Mouse (Mus musculus) right cerebral cortex, postnatal 25 days (tissue): ENCODE measurements around the gene Methig1.

Source experiments
- DNase-seq: peaks from one replicate; pipeline ENCODE4 v3.0.0; 2022

Methig1 gene

DNA sequence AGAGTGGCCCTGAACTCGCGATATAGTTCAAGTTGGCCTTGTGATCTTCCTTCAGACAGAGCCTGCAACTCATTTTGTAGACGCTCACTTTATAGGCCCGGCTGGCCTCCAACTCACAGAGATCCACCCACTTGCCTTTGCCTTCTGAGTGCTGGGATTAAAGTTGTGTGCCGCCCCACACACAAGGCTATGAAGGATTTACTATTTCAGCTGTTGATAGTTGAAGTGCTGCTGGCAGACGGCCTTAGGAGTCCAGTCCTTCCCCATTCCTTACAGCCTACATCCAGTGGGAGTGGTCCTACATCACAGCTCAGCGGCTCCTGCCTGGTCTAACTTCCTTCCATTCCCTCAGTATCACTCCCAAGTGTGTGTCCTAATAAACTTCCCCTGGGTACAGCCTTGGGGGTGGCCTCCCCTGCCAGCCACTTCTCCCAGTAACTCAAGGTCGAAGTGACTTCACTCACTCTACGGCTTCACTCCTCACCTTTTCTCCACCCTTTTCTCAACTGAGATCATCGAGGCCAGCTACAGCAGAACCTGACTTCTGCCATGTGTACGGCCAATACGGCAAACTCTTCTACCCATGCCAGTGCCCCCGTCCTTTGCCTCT is 75.5 kb downstream of the Methig1 start:
- DNase-seq: no peak

- no peak for DNase-seq
Measured at GRCm38 (mm10) chr15:100429959-100430565, 77.1 kb downstream of the Methig1 start.

DNA sequence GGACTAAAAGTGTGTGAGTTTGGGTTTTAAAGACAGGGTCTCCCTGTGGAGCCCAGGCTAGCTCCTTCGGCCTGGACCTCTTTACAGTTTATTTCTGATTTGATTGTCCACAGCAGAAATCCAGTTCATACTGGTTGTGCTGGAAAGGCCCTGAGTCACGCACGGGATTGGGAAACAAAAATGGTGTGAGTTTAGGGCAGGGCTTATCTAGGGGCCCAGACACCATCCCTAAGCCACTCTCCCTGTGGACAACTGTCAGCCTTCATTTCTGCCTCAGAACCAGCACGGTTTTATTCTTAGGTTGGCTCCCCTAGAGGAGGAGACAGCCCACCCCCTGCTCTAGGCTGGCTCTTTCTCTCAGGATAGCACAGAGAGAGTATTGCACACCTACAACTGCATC is 80.3 kb downstream of the Methig1 start:
- no peak for DNase-seq
